Mouse (Mus musculus) CH12.LX (cell line): ENCODE results near the gene Timm10. TPM values are rescaled to one million over a fixed set of nuclear protein-coding genes. Genes with fewer than 3 reads are reported as not detected.
A peak's percentile ranks its signal among the peaks of the same experiment; 100 is the strongest.

Source experiments
- DNase-seq: peaks from one replicate; pipeline ENCODE4 v3.0.0-alpha.2; 2013; ENCODE audit errors: extremely low read depth
- H3K27ac ChIP-seq: 2 replicates; pipeline ENCODE4 v1.5.1; 2012; ENCODE audit warnings: low read depth, mild to moderate bottlenecking, control low read depth, moderate library complexity; ENCODE audit not compliant: insufficient read depth
- H3K27me3 ChIP-seq: replicated peaks from 2 replicates; pipeline ENCODE3; 2012; ENCODE audit warnings: inconsistent platforms
- H3K36me3 ChIP-seq, 2 experiments: replicated peaks in 1 of 2; 2 replicates each; pipeline versions ENCODE3 to v1.6.1; 2012; ENCODE audit warnings: inconsistent platforms in 1 of 2, low read length in 1 of 2, mild to moderate bottlenecking in 1 of 2, mixed read lengths in 1 of 2, moderate library complexity in 1 of 2; ENCODE audit not compliant: control insufficient read depth in 1 of 2, insufficient read depth in 1 of 2
- H3K4me1 ChIP-seq, 2 experiments: 2 replicates each; pipeline ENCODE4 v1.6.1; 2012; ENCODE audit warnings: inconsistent platforms in 1 of 2, moderate library complexity in 1 of 2; ENCODE audit not compliant: insufficient read depth in 2 of 2, control insufficient read depth in 1 of 2
- H3K4me2 ChIP-seq: 2 replicates; pipeline ENCODE4 v1.6.1; 2012; ENCODE audit warnings: low read depth, mild to moderate bottlenecking, control low read depth; ENCODE audit not compliant: poor library complexity, insufficient read depth, severe bottlenecking
- H3K4me3 ChIP-seq, 3 experiments: fragments of 150-350 bp in 1 of 3; sonication (generic) in 1 of 3; replicated peaks in 1 of 3; 2 replicates each; pipeline versions ENCODE3 to v1.5.1; 2011 to 2012; ENCODE audit warnings: low read depth in 2 of 3, low read length in 2 of 3, mild to moderate bottlenecking in 2 of 3, moderate library complexity in 2 of 3, control low read depth in 1 of 3, improper control_type of control experiment in 1 of 3, inconsistent platforms in 1 of 3, mixed read lengths in 1 of 3; ENCODE audit not compliant: poor library complexity in 1 of 3
- H3K79me2 ChIP-seq: replicated peaks from 2 replicates; pipeline ENCODE4 v1.6.1; 2012; ENCODE audit warnings: mild to moderate bottlenecking, moderate library complexity; ENCODE audit not compliant: control insufficient read depth, poor library complexity, insufficient read depth, severe bottlenecking; ENCODE audit errors: extremely low read depth
- H3K9ac ChIP-seq: 2 replicates; pipeline ENCODE4 v1.6.1; 2012; ENCODE audit warnings: low read depth, mild to moderate bottlenecking, control low read depth, moderate library complexity; ENCODE audit not compliant: insufficient read depth
- H3K9me3 ChIP-seq: replicated peaks from 2 replicates; pipeline ENCODE3; 2012; ENCODE audit warnings: low read length, inconsistent platforms, mixed read lengths
- BHLHE40 ChIP-seq: IDR thresholded peaks from 2 replicates; pipeline ENCODE4 v1.6.1; 2011; ENCODE audit warnings: mild to moderate bottlenecking, low read depth, low read length, improper control_type of control experiment
- CTCF ChIP-seq, 2 experiments: IDR thresholded peaks in 1 of 2; conservative IDR thresholded peaks in 1 of 2; 2 replicates each; pipeline ENCODE4 v1.5.1; 2011 to 2012; ENCODE audit warnings: low read depth in 2 of 2, low read length in 2 of 2, improper control_type of control experiment in 1 of 2, inconsistent platforms in 1 of 2, mild to moderate bottlenecking in 1 of 2, moderate library complexity in 1 of 2
- E2F4 ChIP-seq: IDR thresholded peaks from 2 replicates; pipeline ENCODE4 v1.6.1; 2011; ENCODE audit warnings: low read depth, low read length, improper control_type of control experiment; ENCODE audit not compliant: insufficient replicate concordance
- EP300 ChIP-seq: IDR thresholded peaks from 2 replicates; pipeline ENCODE4 v1.6.1; 2011; ENCODE audit warnings: low read length, improper control_type of control experiment
- ETS1 ChIP-seq: conservative IDR thresholded peaks from 2 replicates; pipeline ENCODE4 v1.6.1; 2012; ENCODE audit warnings: low read depth, mild to moderate bottlenecking, inconsistent platforms, low read length, improper control_type of control experiment, moderate library complexity
- IRF4 ChIP-seq: IDR thresholded peaks from 2 replicates; pipeline ENCODE4 v1.6.1; 2014; ENCODE audit warnings: low read depth, mild to moderate bottlenecking, inconsistent platforms, low read length, improper control_type of control experiment
- MAFK ChIP-seq: IDR thresholded peaks from 2 replicates; pipeline ENCODE4 v1.6.1; 2011; ENCODE audit warnings: low read length, improper control_type of control experiment; ENCODE audit not compliant: insufficient replicate concordance
- MAZ ChIP-seq: IDR thresholded peaks from 2 replicates; pipeline ENCODE4 v1.6.1; 2012; ENCODE audit warnings: low read depth, mild to moderate bottlenecking, inconsistent platforms, low read length, improper control_type of control experiment, moderate library complexity
- MEF2A ChIP-seq: IDR thresholded peaks from 2 replicates; pipeline ENCODE4 v1.6.1; 2014; ENCODE audit warnings: low read depth, mild to moderate bottlenecking, inconsistent platforms, low read length, improper control_type of control experiment, borderline replicate concordance
- MXI1 ChIP-seq: IDR thresholded peaks from 2 replicates; pipeline ENCODE4 v1.6.1; 2011; ENCODE audit warnings: mild to moderate bottlenecking, low read depth, low read length, improper control_type of control experiment
- NELFE ChIP-seq: IDR thresholded peaks from 2 replicates; pipeline ENCODE4 v1.6.1; 2011; ENCODE audit warnings: low read depth, low read length, improper control_type of control experiment
- POLR2A ChIP-seq: IDR thresholded peaks from 2 replicates; pipeline ENCODE4 v1.6.1; 2011; ENCODE audit warnings: low read depth, mild to moderate bottlenecking, improper control_type of control experiment, low read length
- RAD21 ChIP-seq: IDR thresholded peaks from 2 replicates; pipeline ENCODE4 v1.6.1; 2011; ENCODE audit warnings: low read depth, mild to moderate bottlenecking, low read length, improper control_type of control experiment, moderate library complexity
- RCOR1 ChIP-seq: conservative IDR thresholded peaks from 2 replicates; pipeline ENCODE4 v1.6.1; 2012; ENCODE audit warnings: low read depth, mild to moderate bottlenecking, inconsistent platforms, low read length, improper control_type of control experiment
- SIN3A ChIP-seq: IDR thresholded peaks from 2 replicates; pipeline ENCODE4 v1.6.1; 2012; ENCODE audit warnings: low read length, improper control_type of control experiment, inconsistent platforms
- SMC3 ChIP-seq: IDR thresholded peaks from 2 replicates; pipeline ENCODE4 v1.6.1; 2011; ENCODE audit warnings: low read depth, low read length, improper control_type of control experiment
- TBP ChIP-seq: conservative IDR thresholded peaks from 2 replicates; pipeline ENCODE4 v1.6.1; 2011; ENCODE audit warnings: low read depth, low read length, improper control_type of control experiment
- UBTF ChIP-seq: IDR thresholded peaks from 2 replicates; pipeline ENCODE4 v1.6.1; 2012; ENCODE audit warnings: low read depth, mild to moderate bottlenecking, inconsistent platforms, low read length, improper control_type of control experiment, moderate library complexity
- USF1 ChIP-seq: IDR thresholded peaks from 2 replicates; pipeline ENCODE4 v1.6.1; 2014; ENCODE audit warnings: low read depth, mild to moderate bottlenecking, inconsistent platforms, low read length, improper control_type of control experiment
- USF2 ChIP-seq: conservative IDR thresholded peaks from 2 replicates; pipeline ENCODE4 v1.6.1; 2011; ENCODE audit warnings: low read depth, low read length, improper control_type of control experiment
- ZMIZ1 ChIP-seq: IDR thresholded peaks from 2 replicates; pipeline ENCODE4 v1.6.1; 2012; ENCODE audit warnings: low read depth, mild to moderate bottlenecking, inconsistent platforms, low read length, improper control_type of control experiment
- ZNF384 ChIP-seq: IDR thresholded peaks from 2 replicates; pipeline ENCODE4 v1.6.1; 2012; ENCODE audit warnings: low read depth, low read length, improper control_type of control experiment, inconsistent platforms
- dilution Hi-C: fragments of 300-500 bp; cut with MboI; formaldehyde crosslinking; loops from 2 replicates; pipeline ENCODE4 v1.14.3; 2020; ENCODE audit warnings: low sequenced_read_pairs; ENCODE audit not compliant: extremely low pct_unique_long_range_greater_than_20kb, extremely low pct_ligation_motif_present
- in situ Hi-C: fragments of 300-500 bp; cut with MboI; formaldehyde crosslinking; loops from 3 replicates; pipeline ENCODE4 v1.14.3; 2019; ENCODE audit warnings: low sequenced_read_pairs, low pct_ligation_motif_present, low pct_unique_long_range_greater_than_20kb, mixed read lengths
- polyA plus RNA-seq: library from polyadenylated mRNA; unstranded; fragments of >175 nt; gene quantifications from 2 replicates; pipeline ENCODE4 v1.2.1, GENCODE M21; 2012; ENCODE audit warnings: low read depth; ENCODE audit not compliant: insufficient read length
- total RNA-seq, 2 experiments: library from RNA; depleted of rRNA; stranded (reverse); fragments of 300-350 nt in 1 of 2; fragments of >200 nt in 1 of 2; gene quantifications; 2 replicates each; pipeline ENCODE4 v1.2.3; 2012 to 2014

Gene Timm10
- total and polyA plus RNA-seq, 3 experiments, result 77.7 to 115 (median 81.2) TPM

GRCm38 (mm10) chr2:84793871-84794270, 32.9 kb upstream of the Timm10 start:
- TF ChIP-seq ZNF384 (no peak), SMC3 (no peak), ZMIZ1 (no peak), SIN3A (no peak), RCOR1 (no peak), POLR2A (no peak), NELFE (no peak), E2F4 (no peak), MXI1 (no peak), TBP (no peak), IRF4 (no peak), USF1 (no peak), MAFK (no peak), MEF2A (no peak), UBTF (no peak), USF2 (no peak), RAD21 (no peak), MAZ (no peak), EP300 (no peak), BHLHE40 (no peak)
- H3K79me2 ChIP-seq, result no peaks in the 10 kb centered on the region
- no peak overlapping the region for H3K4me3 ChIP-seq
- dilution Hi-C loops (no loop called here), in situ Hi-C loops (no loop called here)
- H3K4me2 ChIP-seq, result no peak overlapping the region
- no peak for DNase-seq
- H3K9ac ChIP-seq, result no peak overlapping the region
- H3K36me3 ChIP-seq, result no peaks in the 10 kb centered on the region
- no peaks in the 10 kb centered on the region for H3K27me3 ChIP-seq
- H3K9me3 ChIP-seq, result peaks cover 13% of the 10 kb centered on the region
- peaks cover 0 to 10% of the 10 kb centered on the region in 2 experiments; a peak in 2 of 4 replicates for H3K4me1 ChIP-seq
- H3K27ac ChIP-seq, result no peak overlapping the region

- no peak for TF ChIP-seq USF1
- TF ChIP-seq CTCF (conservative IDR thresholded peaks at IDR 0.05 in 1 of 2, IDR thresholded peaks at IDR 0.05 in 1 of 2; ENCODE audit: low read depth in 2 of 2, low read length in 2 of 2), result peak; percentile 79 to 90
- TF ChIP-seq ETS1, result no peak
- TF ChIP-seq RAD21, result peak; percentile 49
- TF ChIP-seq SMC3, result peak; percentile 53
- H3K4me3 ChIP-seq, result peak overlapping the region in 2 of 3 experiments; percentile 67 to 84
- H3K79me2 ChIP-seq, result no peaks in the 10 kb centered on the region
- no peak overlapping the region for H3K27ac ChIP-seq
- dilution Hi-C loops (no loop called here), in situ Hi-C loops (no loop called here)
- no peak overlapping the region for H3K9ac ChIP-seq
- peak; percentile 48 for DNase-seq
- peaks cover 13% of the 10 kb centered on the region for H3K9me3 ChIP-seq
- H3K36me3 ChIP-seq, result no peaks in the 10 kb centered on the region
- H3K27me3 ChIP-seq, result no peaks in the 10 kb centered on the region
- peak overlapping the region; percentile 77 for H3K4me2 ChIP-seq
- peaks cover 0 to 18% of the 10 kb centered on the region in 2 experiments; a peak in 2 of 4 replicates for H3K4me1 ChIP-seq
Measured at GRCm38 (mm10) chr2:84797833-84798492, 28.8 kb upstream of the Timm10 start.
